Mouse (Mus musculus): ENCODE data around the gene Jph3. TPM values are rescaled to one million over a fixed set of nuclear protein-coding genes. Genes with fewer than 3 reads are reported as not detected.
A peak's percentile ranks its signal among the peaks of the same experiment; 100 is the strongest.

The Jph3 gene
- total and polyA plus RNA-seq, 3 experiments: 0.15 TPM; not detected in 2

DNA sequence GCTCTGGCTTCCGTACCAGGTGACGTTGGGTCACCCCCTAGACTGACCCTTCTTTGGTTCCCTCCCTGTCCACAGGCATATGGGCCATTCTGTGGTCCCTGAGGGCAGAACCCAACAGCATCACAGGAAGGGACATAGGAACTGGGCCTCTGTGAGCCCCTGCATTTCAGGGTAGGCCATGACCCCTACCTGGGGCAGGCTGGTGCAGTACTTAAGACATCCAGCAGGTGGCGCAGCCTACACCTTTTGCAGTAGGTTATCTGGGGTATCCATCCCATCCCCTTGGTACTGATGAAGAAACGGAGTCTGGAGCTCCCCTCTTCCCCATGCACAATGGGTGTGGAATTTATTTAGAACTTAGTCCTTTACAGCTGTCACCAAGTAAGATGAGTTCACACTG, 35.0 kb upstream of the Jph3 start:
- Histone ChIP-seq H3K36me3 (ENCODE audit: control insufficient read depth in 1 of 2, insufficient read depth in 2 of 2, low read length in 2 of 2) (no peaks in the 10 kb centered on the region), H3K27me3 (ENCODE audit: control insufficient read depth in 1 of 2, insufficient read depth in 2 of 2, low read length in 2 of 2) (no peaks in the 10 kb centered on the region)
- DNase-seq (ENCODE audit: low read depth, low spot score): peak; percentile 16

DNA sequence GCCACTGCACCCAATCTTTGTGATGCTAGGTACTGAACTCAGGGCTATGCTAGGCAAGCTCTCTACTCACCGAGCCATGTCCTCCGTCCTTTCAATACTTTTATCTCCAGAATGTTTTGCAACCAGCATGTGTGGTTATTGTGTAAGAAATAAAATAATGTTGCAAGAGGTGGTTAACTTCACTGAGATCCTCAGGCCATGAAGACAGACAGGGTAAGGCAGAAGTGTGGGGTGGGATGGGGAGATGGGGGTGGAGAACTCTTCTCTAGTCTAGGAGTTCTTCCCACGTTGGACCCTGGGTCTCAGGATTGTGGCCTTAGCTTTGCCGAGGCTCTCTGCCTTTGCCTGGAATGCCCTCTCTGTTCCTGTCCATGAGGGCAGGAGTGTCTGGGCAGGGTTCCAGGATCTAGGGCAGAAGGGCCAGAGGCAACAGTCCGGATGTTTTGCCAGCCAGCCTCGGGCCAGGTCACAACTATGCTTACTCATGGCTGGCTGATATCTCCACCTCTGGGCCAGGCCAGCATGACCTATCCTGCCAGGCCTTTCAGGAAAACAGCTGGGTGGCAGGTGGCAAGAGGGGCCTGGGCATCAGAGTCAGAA, 33.7 kb upstream of the Jph3 start:
- Histone ChIP-seq H3K9ac (ENCODE audit: control insufficient read depth, low read depth, low read length, poor library complexity, severe bottlenecking) (no peak overlapping the region), H3K36me3 (ENCODE audit: control insufficient read depth in 1 of 2, insufficient read depth in 2 of 2, low read length in 2 of 2) (no peaks in the 10 kb centered on the region), H3K27me3 (ENCODE audit: control insufficient read depth in 1 of 2, insufficient read depth in 2 of 2, low read length in 2 of 2) (no peaks in the 10 kb centered on the region), H3K4me3 (ENCODE audit: control insufficient read depth in 1 of 2, insufficient read depth in 1 of 2, low read depth in 2 of 2, low read length in 2 of 2) (no peak overlapping the region), H3K79me2 (ENCODE audit: control insufficient read depth, insufficient read depth, low read length, poor library complexity) (no peaks in the 10 kb centered on the region), H3K9me3 (replicated peaks; ENCODE audit: insufficient read depth, low read length) (no peaks in the 10 kb centered on the region), H3K27ac (ENCODE audit: control insufficient read depth, low read depth, low read length) (no peak overlapping the region), H3K4me1 (ENCODE audit: control insufficient read depth in 1 of 2, insufficient read depth in 2 of 2, low read length in 2 of 2) (no peaks in the 10 kb centered on the region)
- no peak for DNase-seq (ENCODE audit: low read depth, low spot score)
- TF ChIP-seq POLR2AphosphoS5 (IDR thresholded peaks at IDR 0.05; ENCODE audit: borderline replicate concordance, low read depth, low read length) (no peak), UBTF (IDR thresholded peaks at IDR 0.05; ENCODE audit: borderline replicate concordance, insufficient read depth, low read depth, low read length) (no peak), MXI1 (IDR thresholded peaks at IDR 0.05; ENCODE audit: low read depth, low read length) (no peak), CHD1 (IDR thresholded peaks at IDR 0.05; ENCODE audit: low read depth, low read length) (no peak), JUND (IDR thresholded peaks at IDR 0.05; ENCODE audit: low read depth, low read length) (no peak), NELFE (IDR thresholded peaks at IDR 0.05; ENCODE audit: low read depth, low read length) (no peak), TCF12 (IDR thresholded peaks at IDR 0.05; ENCODE audit: low read depth, low read length) (no peak), MYB (IDR thresholded peaks at IDR 0.05; ENCODE audit: low read depth, low read length) (no peak), EP300 (IDR thresholded peaks at IDR 0.05; ENCODE audit: low read depth in 1 of 2, low read length in 2 of 2) (no peak), HCFC1 (IDR thresholded peaks at IDR 0.05; ENCODE audit: low read depth, low read length) (no peak), MAZ (IDR thresholded peaks at IDR 0.05; ENCODE audit: low read depth, low read length) (no peak)

More for the DNA sequence above, 35.0 kb upstream of the Jph3 start:
- H3K4me1 ChIP-seq (ENCODE audit: control insufficient read depth in 1 of 2, insufficient read depth in 2 of 2, low read length in 2 of 2): no peaks in the 10 kb centered on the region
- H3K9me3 ChIP-seq (replicated peaks; ENCODE audit: insufficient read depth, low read length): no peaks in the 10 kb centered on the region
- no peak overlapping the region for H3K27ac ChIP-seq (ENCODE audit: control insufficient read depth, low read depth, low read length)
- H3K79me2 ChIP-seq (ENCODE audit: control insufficient read depth, insufficient read depth, low read length, poor library complexity): no peaks in the 10 kb centered on the region
- TF ChIP-seq CTCF (IDR thresholded peaks at IDR 0.05 in 2 of 3, conservative IDR thresholded peaks at IDR 0.05 in 1 of 3; ENCODE audit: control insufficient read depth in 1 of 3, insufficient read depth in 1 of 3, low read depth in 2 of 3, low read length in 3 of 3, poor library complexity in 1 of 3, severe bottlenecking in 1 of 3) (peak; percentile 52 to 83 (median 70)), SMC3 (IDR thresholded peaks at IDR 0.05; ENCODE audit: low read depth, low read length) (peak; percentile 45), SIN3A (IDR thresholded peaks at IDR 0.05; ENCODE audit: low read length) (no peak), CHD2 (IDR thresholded peaks at IDR 0.05; ENCODE audit: low read length) (no peak), UBTF (IDR thresholded peaks at IDR 0.05; ENCODE audit: borderline replicate concordance, insufficient read depth, low read depth, low read length) (no peak)
- no peak overlapping the region for H3K9ac ChIP-seq (ENCODE audit: control insufficient read depth, low read depth, low read length, poor library complexity, severe bottlenecking)
- no peak overlapping the region for H3K4me3 ChIP-seq (ENCODE audit: control insufficient read depth in 1 of 2, insufficient read depth in 1 of 2, low read depth in 2 of 2, low read length in 2 of 2)
